Comparison of ENCODE assay signal across 20 mouse cellular contexts in genomic region chr4:85272877-85273276, GRCm38 (mm10).
DNase-seq lines count a peak whose midpoint lies in the region; ATAC-seq and TF ChIP-seq lines count a peak whose summit lies in the region.
"Had no signal": no experiment of that assay in that cellular context is flagged by ENCODE, and none has a peak within 500 bp of the region (broad histone marks: within the 10 kb centered on the region; RNA-seq: fewer than 3 reads in every experiment).

No protein-coding gene starts in this region.

- DNase-seq in left cerebral cortex, adult 2 months (ENCODE audit: extremely low spot score in 1 of 2, low spot score in 2 of 2): no peak
- no peak for DNase-seq in left cerebral cortex, adult 11 months (ENCODE audit: low spot score)
- no peak for DNase-seq in heart, embryonic 10.5 days (ENCODE audit: low spot score)
- DNase-seq: embryo, embryonic 11 days; kidney, adult 11 months; kidney, postnatal 4 days; layer of hippocampus, postnatal 36 days; lung, postnatal 10 days; right cerebral cortex, postnatal 25 days; thymus, adult 18-20 months had no signal

- no peaks in the 10 kb centered on the region for H3K27me3 ChIP-seq in forebrain, embryonic 13.5 days
- H3K27me3 ChIP-seq in forebrain, embryonic 12.5 days: no peaks in the 10 kb centered on the region
- H3K27me3 ChIP-seq in hindbrain, embryonic 16.5 days (replicated peaks; ENCODE audit: control insufficient read depth, insufficient read depth, low read length): no peaks in the 10 kb centered on the region
- H3K27me3 ChIP-seq in heart, embryonic 10.5 days (ENCODE audit: insufficient read depth, poor library complexity, severe bottlenecking): no peaks in the 10 kb centered on the region
- H3K27me3 ChIP-seq: heart, embryonic 13.5 days; limb, embryonic 12.5 days; liver, embryonic 15.5 days; Patski had no signal

- H3K9ac ChIP-seq in forebrain, embryonic 13.5 days: no peak overlapping the region
- H3K9ac ChIP-seq in forebrain, embryonic 12.5 days: no peak overlapping the region
- H3K9ac ChIP-seq in hindbrain, embryonic 16.5 days (ENCODE audit: low read depth, low read length): no peak overlapping the region
- H3K9ac ChIP-seq: heart, embryonic 13.5 days; limb, embryonic 12.5 days; liver, embryonic 15.5 days had no signal

- H3K36me3 ChIP-seq in forebrain, embryonic 13.5 days (ENCODE audit: poor library complexity, severe bottlenecking): no peaks in the 10 kb centered on the region
- H3K36me3 ChIP-seq in forebrain, embryonic 12.5 days (replicated peaks): no peaks in the 10 kb centered on the region
- no peaks in the 10 kb centered on the region for H3K36me3 ChIP-seq in hindbrain, embryonic 16.5 days (ENCODE audit: control insufficient read depth, insufficient read depth, low read length)
- no peaks in the 10 kb centered on the region for H3K36me3 ChIP-seq in heart, embryonic 10.5 days
- H3K36me3 ChIP-seq: heart, embryonic 13.5 days; limb, embryonic 12.5 days; liver, embryonic 15.5 days had no signal

- ATAC-seq in forebrain, embryonic 13.5 days: peak; percentile 36; the same call in 1 of the 2 replicates
- ATAC-seq in forebrain, embryonic 12.5 days (ENCODE audit: low FRiP score): no peak
- ATAC-seq in hindbrain, embryonic 16.5 days: peak; percentile 51; the same call in 1 of the 2 replicates
- ATAC-seq in monocyte, adult 5-6 weeks (replicated peaks; ENCODE audit: insufficient number of reproducible peaks, low FRiP score, low TSS enrichment, poor library complexity, severe bottlenecking): no peak
- ATAC-seq: Patski had no signal

- H3K4me1 ChIP-seq in forebrain, embryonic 13.5 days: 0 out of 2 replicates have a peak, but pooled peaks cover 5% of the 10 kb centered on the region
- peaks cover 4% of the 10 kb centered on the region; the same call in 1 of the 2 replicates for H3K4me1 ChIP-seq in forebrain, embryonic 12.5 days
- H3K4me1 ChIP-seq in hindbrain, embryonic 16.5 days (ENCODE audit: control insufficient read depth, insufficient read depth, low read depth, low read length): peaks cover 11% of the 10 kb centered on the region; the same call in 1 of the 2 replicates
- peaks cover 12% of the 10 kb centered on the region for H3K4me1 ChIP-seq in olfactory bulb, adult 2 months (ENCODE audit: control insufficient read depth, insufficient read depth, low read length)
- H3K4me1 ChIP-seq in heart, embryonic 10.5 days: no peaks in the 10 kb centered on the region
- H3K4me1 ChIP-seq: heart, embryonic 13.5 days; limb, embryonic 12.5 days; liver, embryonic 15.5 days had no signal

- H3K4me2 ChIP-seq in forebrain, embryonic 13.5 days: no peak overlapping the region
- no peak overlapping the region for H3K4me2 ChIP-seq in forebrain, embryonic 12.5 days
- H3K4me2 ChIP-seq in hindbrain, embryonic 16.5 days (ENCODE audit: low read length): no peak overlapping the region
- H3K4me2 ChIP-seq: heart, embryonic 13.5 days; limb, embryonic 12.5 days; liver, embryonic 15.5 days had no signal

- H3K4me3 ChIP-seq in forebrain, embryonic 13.5 days: no peak overlapping the region
- no peak overlapping the region for H3K4me3 ChIP-seq in forebrain, embryonic 12.5 days (replicated peaks)
- no peak overlapping the region for H3K4me3 ChIP-seq in left cerebral cortex, adult 2 months
- H3K4me3 ChIP-seq in hindbrain, embryonic 16.5 days (ENCODE audit: low read length): no peak overlapping the region
- no peak overlapping the region for H3K4me3 ChIP-seq in olfactory bulb, adult 2 months (ENCODE audit: insufficient read depth, low read depth, low read length)
- no peak overlapping the region for H3K4me3 ChIP-seq in heart, embryonic 10.5 days
- H3K4me3 ChIP-seq: erythroblast, embryonic 14.5 days; heart, embryonic 13.5 days; limb, embryonic 12.5 days; liver, embryonic 15.5 days had no signal

- no peaks in the 10 kb centered on the region for H3K9me3 ChIP-seq in forebrain, embryonic 13.5 days (replicated peaks)
- no peaks in the 10 kb centered on the region for H3K9me3 ChIP-seq in forebrain, embryonic 12.5 days
- no peaks in the 10 kb centered on the region for H3K9me3 ChIP-seq in hindbrain, embryonic 16.5 days (ENCODE audit: control insufficient read depth, low read length)
- no peaks in the 10 kb centered on the region for H3K9me3 ChIP-seq in heart, embryonic 10.5 days
- H3K9me3 ChIP-seq: heart, embryonic 13.5 days; limb, embryonic 12.5 days; liver, embryonic 15.5 days had no signal

- no peak for TF ChIP-seq CTCF in left cerebral cortex, adult 2 months (IDR thresholded peaks at IDR 0.05)
- TF ChIP-seq CTCF in olfactory bulb, adult 2 months (IDR thresholded peaks at IDR 0.05; ENCODE audit: insufficient read depth, low read depth, low read length): no peak

- no peak for TF ChIP-seq POLR2A in olfactory bulb, adult 2 months (IDR thresholded peaks at IDR 0.05; ENCODE audit: insufficient read depth, low read depth, low read length)

- WGBS in forebrain, embryonic 13.5 days: 84% methylated on average over 4 of the region's 4 CpGs
- 88% methylated on average over 4 of the region's 4 CpGs for WGBS in forebrain, embryonic 12.5 days
- WGBS in hindbrain, embryonic 16.5 days: 69% methylated on average over 4 of the region's 4 CpGs
- 40% methylated on average over 4 of the region's 4 CpGs for WGBS in olfactory bulb, adult 2 months
- WGBS in heart, embryonic 10.5 days: 90% methylated on average over 4 of the region's 4 CpGs

- intact Hi-C loops in left cerebral cortex, adult 2 months (cut with DNase I): loop anchor here (5.0 kb wide), 1 partner anchor 111 kb away; no protein-coding TSS in a partner anchor

- H3K27ac ChIP-seq in forebrain, embryonic 13.5 days: no peak overlapping the region
- H3K27ac ChIP-seq in forebrain, embryonic 12.5 days: no peak overlapping the region
- H3K27ac ChIP-seq in left cerebral cortex, adult 2 months: peak overlapping the region; percentile 59
- H3K27ac ChIP-seq in hindbrain, embryonic 16.5 days (ENCODE audit: low read depth, low read length): peak overlapping the region; percentile 44
- peak overlapping the region; percentile 88 for H3K27ac ChIP-seq in olfactory bulb, adult 2 months (ENCODE audit: insufficient read depth, low read depth, low read length)
- H3K27ac ChIP-seq in heart, embryonic 10.5 days: no peak overlapping the region
- H3K27ac ChIP-seq: heart, embryonic 13.5 days; limb, embryonic 12.5 days; liver, embryonic 15.5 days had no signal

Comparison
In these comparisons a context has a peak if more than half of its experiments do, and no peak if none do; other contexts are left out.
1. ATAC-seq: peak in forebrain, embryonic 13.5 days (single experiment) and hindbrain, embryonic 16.5 days (single experiment); none in forebrain, embryonic 12.5 days (single experiment) and monocyte, adult 5-6 weeks (single experiment).
2. H3K27ac ChIP-seq: peak in left cerebral cortex, adult 2 months (single experiment), hindbrain, embryonic 16.5 days (single experiment) and olfactory bulb, adult 2 months (single experiment); none in forebrain, embryonic 13.5 days (single experiment), forebrain, embryonic 12.5 days (single experiment) and heart, embryonic 10.5 days (single experiment).